Mouse (Mus musculus) embryonic facial prominence, embryonic 11.5 days (tissue): ENCODE data around the gene Wdr11. TPM values are rescaled to one million over a fixed set of nuclear protein-coding genes. Genes with fewer than 3 reads are reported as not detected.

Experiments used
- ATAC-seq: fragments of 200-750 bp; cut with Nextera tagmentation; replicated peaks from 2 replicates; pipeline ENCODE4 v1.8.0; 2017; ENCODE audit warnings: low read depth; ENCODE audit not compliant: insufficient number of reproducible peaks, low FRiP score, low TSS enrichment
- DNase-seq: peaks from one replicate; pipeline ENCODE4 v3.0.0-alpha.2; 2015; ENCODE audit warnings: low spot score
- H3K27ac ChIP-seq: fragments of 300-500 bp; sonication (generic); replicated peaks from 2 replicates; pipeline ENCODE4 v1.5.1; 2014; ENCODE audit warnings: mild to moderate bottlenecking, low read depth, low read length, control low read depth
- H3K27me3 ChIP-seq: fragments of 300-500 bp; sonication (generic); 2 replicates; pipeline ENCODE4 v1.6.1; 2014; ENCODE audit warnings: mild to moderate bottlenecking, low read length, moderate library complexity, mixed read lengths; ENCODE audit not compliant: control insufficient read depth, insufficient read depth
- H3K36me3 ChIP-seq: fragments of 300-500 bp; sonication (generic); replicated peaks from 2 replicates; pipeline ENCODE4 v1.6.1; 2014; ENCODE audit warnings: low read depth, mild to moderate bottlenecking, low read length, moderate library complexity, mixed read lengths; ENCODE audit not compliant: control insufficient read depth, insufficient read depth
- H3K4me1 ChIP-seq: fragments of 300-500 bp; sonication (generic); 2 replicates; pipeline ENCODE4 v1.6.1; 2014; ENCODE audit warnings: low read length, mixed read lengths; ENCODE audit not compliant: control insufficient read depth, insufficient read depth
- H3K4me2 ChIP-seq: fragments of 300-500 bp; sonication (generic); 2 replicates; pipeline ENCODE4 v1.6.1; 2014; ENCODE audit warnings: low read depth, mild to moderate bottlenecking, control low read depth, low read length, moderate library complexity
- H3K4me3 ChIP-seq: fragments of 300-500 bp; sonication (generic); 2 replicates; pipeline ENCODE4 v1.5.1; 2014; ENCODE audit warnings: low read depth, low read length, control low read depth
- H3K9ac ChIP-seq: fragments of 300-500 bp; sonication (generic); replicated peaks from 2 replicates; pipeline ENCODE4 v1.6.1; 2014; ENCODE audit warnings: mild to moderate bottlenecking, control low read depth, low read length
- H3K9me3 ChIP-seq: fragments of 300-500 bp; sonication (generic); replicated peaks from 2 replicates; pipeline ENCODE4 v1.6.1; 2016; ENCODE audit warnings: mild to moderate bottlenecking, low read length, inconsistent platforms, mixed read lengths; ENCODE audit not compliant: control insufficient read depth
- WGBS: fragments of 180-500 bp; shearing (Covaris S2); extraction: QIAGEN DNeasy Blood & Tissue Kit; methylation state at CpG from one replicate; pipeline ENCODE4 v1.1.7; 2014; 5-methylcytosine and 5-hydroxymethylcytosine counted together
- polyA plus RNA-seq: library from polyadenylated mRNA; unstranded; fragments of >200 nt; fragmentation: Nextera tagmentation; extraction: Ambion mirVana; gene quantifications from 2 replicates; pipeline ENCODE4 v1.2.1, GENCODE M21; 2014

Wdr11 gene
- polyA plus RNA-seq, 1 experiment from 2014 or later = 43.3 TPM

DNA sequence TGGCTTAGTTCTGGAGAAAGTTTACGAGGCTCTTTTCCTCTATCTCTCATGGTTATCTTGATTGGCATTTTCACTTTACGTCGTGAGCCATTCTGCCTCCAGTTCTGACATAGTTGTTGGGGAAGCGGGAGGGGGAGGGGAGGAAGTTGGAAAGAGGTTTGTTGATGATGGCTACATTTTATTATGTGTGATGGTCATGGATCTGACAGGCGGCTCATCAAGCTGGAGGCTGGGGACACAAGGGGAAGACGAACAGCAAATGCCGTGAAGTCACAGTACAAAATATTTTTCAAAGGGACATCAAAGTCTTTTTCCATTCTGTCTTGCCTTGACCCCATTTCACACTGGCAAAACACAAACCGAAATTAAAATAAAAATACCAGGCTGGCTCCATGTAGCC lies 86.8 kb downstream of the Wdr11 start:
- Histone ChIP-seq H3K4me2 (no peak overlapping the region), H3K27ac (no peak overlapping the region), H3K4me3 (no peak overlapping the region), H3K4me1 (no peaks in the 10 kb centered on the region), H3K9me3 (no peaks in the 10 kb centered on the region), H3K27me3 (no peaks in the 10 kb centered on the region), H3K36me3 (no peaks in the 10 kb centered on the region), H3K9ac (no peak overlapping the region)
- no peak for DNase-seq
- no peak for ATAC-seq
- WGBS = 70% methylated on average over 8 of the region's 8 CpGs

DNA sequence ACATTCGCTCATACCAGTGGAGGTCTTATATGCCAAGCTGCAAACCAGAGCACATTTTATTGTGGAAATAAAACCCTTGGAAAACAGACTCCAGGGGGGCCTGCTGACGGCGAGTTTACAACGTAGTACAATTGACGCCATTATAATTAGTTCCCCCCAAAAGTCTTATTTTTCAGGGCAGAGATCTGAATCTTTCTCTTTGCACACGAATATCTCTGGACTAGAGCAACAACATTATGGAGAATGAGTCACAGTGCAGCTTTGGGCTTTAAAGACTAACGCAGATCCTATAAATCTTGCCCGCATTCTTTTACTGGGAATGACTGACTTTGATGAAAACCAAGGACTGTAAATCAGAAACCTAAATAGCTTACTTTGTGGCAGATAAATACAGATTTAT lies 87.3 kb downstream of the Wdr11 start:
- no peaks in the 10 kb centered on the region for H3K27me3 ChIP-seq
- H3K36me3 ChIP-seq = no peaks in the 10 kb centered on the region
- H3K4me1 ChIP-seq = no peaks in the 10 kb centered on the region
- no peak overlapping the region for H3K4me3 ChIP-seq
- WGBS = 81% methylated on average over 8 of the region's 8 CpGs
- H3K9me3 ChIP-seq = no peaks in the 10 kb centered on the region
- H3K27ac ChIP-seq = no peak overlapping the region
- no peak overlapping the region for H3K4me2 ChIP-seq
- no peak for ATAC-seq
- DNase-seq = no peak
- no peak overlapping the region for H3K9ac ChIP-seq

DNA sequence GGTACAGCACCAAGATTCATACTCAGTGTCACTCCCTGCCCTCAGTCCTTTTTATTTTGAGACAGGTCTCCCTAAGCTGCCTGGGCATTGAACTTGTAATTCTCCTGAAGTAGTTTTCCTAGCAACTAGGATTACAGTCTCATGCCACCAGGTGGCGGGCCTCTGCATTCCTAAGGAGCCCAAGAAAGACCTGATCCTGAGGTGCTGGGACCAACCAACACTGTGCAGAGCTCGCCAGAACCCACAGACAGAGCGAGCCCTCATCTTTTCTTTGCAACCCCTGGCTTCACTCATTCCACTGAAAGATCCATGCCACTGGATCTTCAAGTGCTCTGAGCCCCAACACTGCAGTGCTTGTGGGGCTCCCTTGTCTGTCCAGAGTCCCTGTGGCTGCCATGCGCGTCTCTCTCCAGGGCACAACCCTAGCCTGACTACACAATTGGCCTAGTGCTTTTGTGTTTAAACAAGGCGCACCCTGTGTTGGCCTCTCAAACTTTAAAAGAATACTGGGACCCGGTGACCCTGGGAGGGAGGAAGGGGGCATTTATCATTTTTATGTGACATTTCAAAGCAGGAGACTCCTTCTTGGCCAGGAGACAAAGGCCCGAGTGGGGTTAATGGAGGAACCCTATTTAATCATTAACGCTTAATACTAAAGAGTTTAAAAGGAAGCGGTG lies 89.0 kb downstream of the Wdr11 start:
- H3K4me1 ChIP-seq = no peaks in the 10 kb centered on the region
- H3K36me3 ChIP-seq = no peaks in the 10 kb centered on the region
- no peak overlapping the region for H3K9ac ChIP-seq
- ATAC-seq = 0 out of 2 replicates have a peak, but pooled peaks have one; percentile 41
- H3K9me3 ChIP-seq = no peaks in the 10 kb centered on the region
- 64% methylated on average over 10 of the region's 10 CpGs for WGBS
- H3K27me3 ChIP-seq = no peaks in the 10 kb centered on the region
- no peak overlapping the region for H3K4me3 ChIP-seq
- DNase-seq = peak; percentile 77
- no peak overlapping the region for H3K27ac ChIP-seq
- H3K4me2 ChIP-seq = no peak overlapping the region

DNA sequence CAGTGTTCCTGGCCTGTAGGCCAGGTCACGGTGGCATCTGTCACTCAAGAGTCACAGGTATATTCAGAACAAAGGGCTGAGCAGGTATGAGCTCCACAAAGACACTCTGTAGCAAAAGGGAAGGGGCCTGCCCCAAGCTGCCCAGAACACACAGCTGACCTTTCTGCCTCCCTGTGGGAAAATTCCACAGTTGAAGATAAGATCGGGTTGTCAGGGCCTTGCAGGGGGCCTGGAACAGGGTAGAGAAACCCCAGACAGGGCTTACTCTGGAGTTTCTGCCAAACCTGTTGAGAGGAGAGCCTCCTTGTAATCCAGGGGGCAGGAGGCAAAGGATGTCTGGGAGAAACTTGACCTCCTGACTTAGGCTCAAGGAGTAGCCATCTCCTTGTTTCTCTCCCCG lies 90.9 kb downstream of the Wdr11 start:
- no peak for DNase-seq
- ATAC-seq = no peak
- no peaks in the 10 kb centered on the region for H3K27me3 ChIP-seq
- no peak overlapping the region for H3K9ac ChIP-seq
- no peak overlapping the region for H3K4me2 ChIP-seq
- WGBS = 51% methylated on average over 3 of the region's 3 CpGs
- no peaks in the 10 kb centered on the region for H3K9me3 ChIP-seq
- H3K36me3 ChIP-seq = no peaks in the 10 kb centered on the region
- no peak overlapping the region for H3K4me3 ChIP-seq
- H3K27ac ChIP-seq = no peak overlapping the region
- no peaks in the 10 kb centered on the region for H3K4me1 ChIP-seq

DNA sequence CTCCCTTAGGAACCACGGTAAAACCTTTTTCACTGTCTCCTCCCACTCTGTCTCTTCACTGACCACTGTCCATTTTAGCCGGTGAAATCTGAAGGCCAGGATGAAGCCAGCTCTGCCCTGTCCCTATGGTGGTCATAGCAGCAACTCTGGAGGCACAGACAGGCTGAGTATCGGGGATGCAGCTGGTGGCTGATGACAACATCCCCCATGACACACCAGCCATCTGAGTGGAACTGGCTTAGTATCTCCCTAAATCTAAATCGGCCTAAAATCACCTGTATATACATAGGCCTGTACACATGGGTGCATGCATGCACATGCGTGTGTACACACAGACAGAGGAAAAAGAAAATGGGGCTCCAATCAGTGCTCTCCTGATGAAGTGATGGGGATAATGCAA lies 93.7 kb downstream of the Wdr11 start:
- no peak overlapping the region for H3K4me2 ChIP-seq
- no peak overlapping the region for H3K27ac ChIP-seq
- no peak overlapping the region for H3K9ac ChIP-seq
- 76% methylated on average over 5 of the region's 5 CpGs for WGBS
- no peaks in the 10 kb centered on the region for H3K4me1 ChIP-seq
- DNase-seq (no peak), ATAC-seq (no peak)
- H3K9me3 ChIP-seq = no peaks in the 10 kb centered on the region
- no peak overlapping the region for H3K4me3 ChIP-seq
- H3K27me3 ChIP-seq = no peaks in the 10 kb centered on the region
- H3K36me3 ChIP-seq = no peaks in the 10 kb centered on the region
